Mouse (Mus musculus) MEL (cell line): ENCODE measurements around the gene Dnajc25. TPM values are rescaled to one million over a fixed set of nuclear protein-coding genes. Genes with fewer than 3 reads are reported as not detected.

Source experiments
- DNase-seq: peaks from one replicate; pipeline ENCODE4 v3.0.0; 2011; ENCODE audit warnings: low read depth, low spot score
- H3K27ac ChIP-seq: 2 replicates; pipeline ENCODE4 v1.5.1; 2012; ENCODE audit warnings: low read depth, mild to moderate bottlenecking, control low read depth, low read length, moderate library complexity; ENCODE audit not compliant: control insufficient read depth
- H3K27me3 ChIP-seq, 2 experiments: fragments of 150-350 bp in 1 of 2; sonication (generic) in 1 of 2; 2 replicates each; pipeline ENCODE4 v1.6.1; 2012; ENCODE audit warnings: low read length in 2 of 2, mild to moderate bottlenecking in 2 of 2, improper control_type of control experiment in 1 of 2, moderate library complexity in 1 of 2; ENCODE audit not compliant: insufficient read depth in 2 of 2, control insufficient read depth in 1 of 2
- H3K36me3 ChIP-seq, 2 experiments: 2 replicates each; pipeline ENCODE4 v1.6.1; 2012 to 2014; ENCODE audit warnings: low read length in 2 of 2, improper control_type of control experiment in 1 of 2, inconsistent platforms in 1 of 2, mild to moderate bottlenecking in 1 of 2; ENCODE audit not compliant: insufficient read depth in 2 of 2, control insufficient read depth in 1 of 2
- H3K4me1 ChIP-seq, 2 experiments: fragments of 150-350 bp in 1 of 2; sonication (generic) in 1 of 2; 2 replicates each; pipeline ENCODE4 v1.6.1; 2012; ENCODE audit warnings: low read length in 2 of 2, improper control_type of control experiment in 1 of 2, mild to moderate bottlenecking in 1 of 2; ENCODE audit not compliant: insufficient read depth in 2 of 2, control insufficient read depth in 1 of 2
- H3K4me3 ChIP-seq, 2 experiments: fragments of 150-350 bp in 1 of 2; sonication (generic) in 1 of 2; 2 replicates each; pipeline ENCODE4 v1.5.1; 2012; ENCODE audit warnings: low read depth in 2 of 2, low read length in 2 of 2, mild to moderate bottlenecking in 2 of 2, moderate library complexity in 2 of 2, control low read depth in 1 of 2, improper control_type of control experiment in 1 of 2; ENCODE audit not compliant: control insufficient read depth in 1 of 2, insufficient read depth in 1 of 2
- H3K79me2 ChIP-seq: 2 replicates; pipeline ENCODE4 v1.6.1; 2012; ENCODE audit warnings: mild to moderate bottlenecking, low read length, moderate library complexity; ENCODE audit not compliant: control insufficient read depth, poor library complexity, insufficient read depth
- H3K9ac ChIP-seq: 2 replicates; pipeline ENCODE4 v1.6.1; 2012; ENCODE audit warnings: low read depth, mild to moderate bottlenecking, control low read depth, low read length, moderate library complexity; ENCODE audit not compliant: control insufficient read depth, poor library complexity, severe bottlenecking
- H3K9me3 ChIP-seq: fragments of 150-350 bp; sonication (generic); replicated peaks from 2 replicates; pipeline ENCODE4 v1.6.1; 2012; ENCODE audit warnings: mild to moderate bottlenecking, low read length, improper control_type of control experiment, moderate library complexity; ENCODE audit not compliant: insufficient read depth
- BHLHE40 ChIP-seq: IDR thresholded peaks from 2 replicates; pipeline ENCODE4 v1.6.1; 2012; ENCODE audit warnings: low read depth, mild to moderate bottlenecking, inconsistent platforms, low read length, improper control_type of control experiment, borderline replicate concordance
- CHD2 ChIP-seq: IDR thresholded peaks from 2 replicates; pipeline ENCODE4 v1.6.1; 2011; ENCODE audit warnings: low read length, improper control_type of control experiment
- CTCF ChIP-seq, 3 experiments: IDR thresholded peaks in 2 of 3; conservative IDR thresholded peaks in 1 of 3; 2 replicates each; pipeline ENCODE4 v1.5.1; 2011 to 2012; ENCODE audit warnings: low read length in 3 of 3, low read depth in 2 of 3, mild to moderate bottlenecking in 2 of 3, improper control_type of control experiment in 1 of 3, inconsistent platforms in 1 of 3, mixed read lengths in 1 of 3, moderate library complexity in 1 of 3; ENCODE audit not compliant: control insufficient read depth in 1 of 3, insufficient read depth in 1 of 3, poor library complexity in 1 of 3, severe bottlenecking in 1 of 3
- E2F4 ChIP-seq: IDR thresholded peaks from 2 replicates; pipeline ENCODE4 v1.6.1; 2011; ENCODE audit warnings: low read depth, low read length, improper control_type of control experiment, borderline replicate concordance
- ELF1 ChIP-seq: IDR thresholded peaks from 2 replicates; pipeline ENCODE4 v1.6.1; 2014; ENCODE audit warnings: low read depth, mild to moderate bottlenecking, inconsistent platforms, low read length, improper control_type of control experiment, moderate library complexity
- EP300 ChIP-seq, 2 experiments: IDR thresholded peaks; 2 replicates each; pipeline ENCODE4 v1.6.1; 2011; ENCODE audit warnings: improper control_type of control experiment in 2 of 2, low read length in 2 of 2, low read depth in 1 of 2, mild to moderate bottlenecking in 1 of 2
- ETS1 ChIP-seq: IDR thresholded peaks from 2 replicates; pipeline ENCODE4 v1.6.1; 2012; ENCODE audit warnings: low read depth, mild to moderate bottlenecking, inconsistent platforms, low read length, improper control_type of control experiment, moderate library complexity
- GABPA ChIP-seq: IDR thresholded peaks from 2 replicates; pipeline ENCODE4 v1.6.1; 2012; ENCODE audit warnings: low read depth, mild to moderate bottlenecking, inconsistent platforms, low read length, improper control_type of control experiment, moderate library complexity
- GATA1 ChIP-seq: IDR thresholded peaks from 2 replicates; pipeline ENCODE4 v1.6.1; 2011; ENCODE audit warnings: low read depth, low read length, improper control_type of control experiment
- HCFC1 ChIP-seq: IDR thresholded peaks from 2 replicates; pipeline ENCODE4 v1.6.1; 2012; ENCODE audit warnings: low read depth, mild to moderate bottlenecking, inconsistent platforms, low read length, improper control_type of control experiment, moderate library complexity
- JUND ChIP-seq: IDR thresholded peaks from 2 replicates; pipeline ENCODE4 v1.6.1; 2011; ENCODE audit warnings: low read depth, mild to moderate bottlenecking, improper control_type of control experiment, low read length
- MAX ChIP-seq: IDR thresholded peaks from 2 replicates; pipeline ENCODE4 v1.6.1; 2011; ENCODE audit warnings: low read length, improper control_type of control experiment
- MAZ ChIP-seq: IDR thresholded peaks from 2 replicates; pipeline ENCODE4 v1.6.1; 2012; ENCODE audit warnings: low read depth, mild to moderate bottlenecking, inconsistent platforms, low read length, improper control_type of control experiment
- MEF2A ChIP-seq: IDR thresholded peaks from 2 replicates; pipeline ENCODE4 v1.6.1; 2014; ENCODE audit warnings: low read depth, mild to moderate bottlenecking, inconsistent platforms, low read length, improper control_type of control experiment; ENCODE audit not compliant: poor library complexity, insufficient replicate concordance, severe bottlenecking; ENCODE audit errors: extremely low read depth
- MXI1 ChIP-seq: IDR thresholded peaks from 2 replicates; pipeline ENCODE4 v1.6.1; 2011; ENCODE audit warnings: mild to moderate bottlenecking, low read depth, low read length, improper control_type of control experiment
- MYB ChIP-seq: IDR thresholded peaks from 2 replicates; pipeline ENCODE4 v1.6.1; 2011; ENCODE audit warnings: mild to moderate bottlenecking, low read depth, low read length, improper control_type of control experiment
- MYC ChIP-seq: IDR thresholded peaks from 2 replicates; pipeline ENCODE4 v1.6.1; 2011; ENCODE audit warnings: low read depth, mild to moderate bottlenecking, low read length, improper control_type of control experiment, moderate library complexity
- NELFE ChIP-seq: IDR thresholded peaks from 2 replicates; pipeline ENCODE4 v1.6.1; 2011; ENCODE audit warnings: low read depth, low read length, improper control_type of control experiment
- NRF1 ChIP-seq: IDR thresholded peaks from 2 replicates; pipeline ENCODE4 v1.6.1; 2014; ENCODE audit warnings: low read depth, mild to moderate bottlenecking, inconsistent platforms, low read length, improper control_type of control experiment, moderate library complexity; ENCODE audit not compliant: poor library complexity, insufficient read depth, severe bottlenecking
- POLR2A ChIP-seq, 2 experiments: IDR thresholded peaks; 2 replicates each; pipeline ENCODE4 v1.6.1; 2011 to 2012; ENCODE audit warnings: low read length in 2 of 2, mild to moderate bottlenecking in 2 of 2, control low read depth in 1 of 2, improper control_type of control experiment in 1 of 2, low read depth in 1 of 2, moderate library complexity in 1 of 2; ENCODE audit not compliant: control insufficient read depth in 1 of 2, insufficient read depth in 1 of 2, poor library complexity in 1 of 2
- POLR2AphosphoS2 ChIP-seq: IDR thresholded peaks from 2 replicates; pipeline ENCODE4 v1.6.1; 2011; ENCODE audit warnings: low read length, improper control_type of control experiment
- POLR2AphosphoS5 ChIP-seq: IDR thresholded peaks from 2 replicates; pipeline ENCODE4 v1.6.1; 2012; ENCODE audit warnings: low read depth, borderline replicate concordance, mild to moderate bottlenecking, inconsistent platforms, low read length, moderate library complexity, mixed read lengths
- RAD21 ChIP-seq: IDR thresholded peaks from 2 replicates; pipeline ENCODE4 v1.6.1; 2011; ENCODE audit warnings: mild to moderate bottlenecking, low read depth, low read length, improper control_type of control experiment
- RCOR1 ChIP-seq: IDR thresholded peaks from 2 replicates; pipeline ENCODE4 v1.6.1; 2012; ENCODE audit warnings: low read depth, mild to moderate bottlenecking, inconsistent platforms, low read length, improper control_type of control experiment
- SIN3A ChIP-seq: IDR thresholded peaks from 2 replicates; pipeline ENCODE4 v1.6.1; 2012; ENCODE audit warnings: low read length, improper control_type of control experiment, inconsistent platforms
- SMC3 ChIP-seq: IDR thresholded peaks from 2 replicates; pipeline ENCODE4 v1.6.1; 2011; ENCODE audit warnings: low read depth, low read length, improper control_type of control experiment
- TAL1 ChIP-seq: IDR thresholded peaks from 2 replicates; pipeline ENCODE4 v1.6.1; 2012; ENCODE audit warnings: mild to moderate bottlenecking, inconsistent platforms, low read length, moderate library complexity, mixed read lengths
- TCF12 ChIP-seq: IDR thresholded peaks from 2 replicates; pipeline ENCODE4 v1.6.1; 2014; ENCODE audit warnings: low read depth, mild to moderate bottlenecking, inconsistent platforms, low read length, improper control_type of control experiment, moderate library complexity
- USF1 ChIP-seq: IDR thresholded peaks from 2 replicates; pipeline ENCODE4 v1.6.1; 2014; ENCODE audit warnings: low read depth, mild to moderate bottlenecking, inconsistent platforms, low read length, improper control_type of control experiment, moderate library complexity
- USF2 ChIP-seq, 2 experiments: IDR thresholded peaks; 2 replicates each; pipeline ENCODE4 v1.6.1; 2011 to 2012; ENCODE audit warnings: improper control_type of control experiment in 2 of 2, low read length in 2 of 2, borderline replicate concordance in 1 of 2, inconsistent platforms in 1 of 2, low read depth in 1 of 2, mild to moderate bottlenecking in 1 of 2; ENCODE audit not compliant: insufficient read depth in 1 of 2
- ZKSCAN1 ChIP-seq: IDR thresholded peaks from 2 replicates; pipeline ENCODE4 v1.6.1; 2012; ENCODE audit warnings: low read depth, mild to moderate bottlenecking, inconsistent platforms, low read length, improper control_type of control experiment, moderate library complexity
- ZNF384 ChIP-seq: IDR thresholded peaks from 2 replicates; pipeline ENCODE4 v1.6.1; 2012; ENCODE audit warnings: low read depth, mild to moderate bottlenecking, inconsistent platforms, low read length, improper control_type of control experiment
- polyA plus RNA-seq, 2 experiments: library from polyadenylated mRNA; stranded (reverse) in 1 of 2; unstranded in 1 of 2; fragments of >175 nt in 1 of 2; fragments of >200 nt in 1 of 2; gene quantifications; 2 replicates each; pipeline versions ENCODE4 v1.2.1 to v1.2.4; 2012; ENCODE audit warnings: low replicate concordance in 2 of 2, low read depth in 1 of 2; ENCODE audit not compliant: insufficient read length in 2 of 2, insufficient read depth in 1 of 2, missing spikeins in 1 of 2
- total RNA-seq: library from RNA; depleted of rRNA; stranded (reverse); fragments of 300-350 nt; gene quantifications from 2 replicates; pipeline ENCODE4 v1.2.3, GENCODE M21; 2012

Gene Dnajc25
- total and polyA plus RNA-seq, 3 experiments, result 6.6 to 11.8 TPM; not detected in 1

GRCm38 (mm10) chr4:59035786-59036350, 41.0 kb downstream of the Dnajc25 start:
- Histone ChIP-seq H3K4me3 (peak overlapping the region; percentile 79 to 85), H3K36me3 (peaks cover 0 to 14% of the 10 kb centered on the region in 2 experiments; a peak in 2 of 4 replicates)
- DNase-seq, result peak; percentile 73

GRCm38 (mm10) chr4:59036490-59037127, 41.7 kb downstream of the Dnajc25 start:
- Histone ChIP-seq H3K27me3 (no peaks in the 10 kb centered on the region), H3K9me3 (no peaks in the 10 kb centered on the region), H3K79me2 (peaks cover 11% of the 10 kb centered on the region), H3K4me1 (peaks cover 3 to 15% of the 10 kb centered on the region in 2 experiments), H3K4me3 (peak overlapping the region; percentile 79 to 85), H3K27ac (peak overlapping the region; percentile 84), H3K36me3 (peaks cover 0 to 20% of the 10 kb centered on the region in 2 experiments; a peak in 2 of 4 replicates), H3K9ac (peak overlapping the region; percentile 85)
- DNase-seq, result peak; percentile 93
- no peak for TF ChIP-seq MXI1
- no peak for TF ChIP-seq POLR2A (IDR thresholded peaks at IDR 0.05; ENCODE audit: control insufficient read depth in 1 of 2, insufficient read depth in 1 of 2, low read depth in 1 of 2, low read length in 2 of 2, poor library complexity in 1 of 2)
- no peak for TF ChIP-seq TAL1
- TF ChIP-seq CHD2, result no peak
- no peak for TF ChIP-seq NELFE
- no peak for TF ChIP-seq ZNF384
- no peak for TF ChIP-seq USF1
- peak; percentile 73 for TF ChIP-seq SMC3
- no peak for TF ChIP-seq TCF12
- TF ChIP-seq MYC, result no peak; the same call in 1 of the 2 replicates
- no peak for TF ChIP-seq MEF2A
- TF ChIP-seq GATA1, result no peak
- no peak for TF ChIP-seq POLR2AphosphoS5
- no peak for TF ChIP-seq POLR2AphosphoS2
- TF ChIP-seq ELF1, result no peak
- TF ChIP-seq MYB, result no peak
- TF ChIP-seq SIN3A, result peak; percentile 68; the same call in 1 of the 2 replicates
- TF ChIP-seq NRF1, result no peak
- TF ChIP-seq ETS1, result no peak
- no peak for TF ChIP-seq MAX
- peak; percentile 69 for TF ChIP-seq RAD21
- no peak for TF ChIP-seq GABPA
- peak; percentile 76 to 89 (median 76) for TF ChIP-seq CTCF (IDR thresholded peaks at IDR 0.05 in 2 of 3, conservative IDR thresholded peaks at IDR 0.05 in 1 of 3; ENCODE audit: control insufficient read depth in 1 of 3, insufficient read depth in 1 of 3, low read depth in 2 of 3, low read length in 3 of 3, poor library complexity in 1 of 3, severe bottlenecking in 1 of 3)
- TF ChIP-seq E2F4, result no peak
- no peak for TF ChIP-seq BHLHE40
- 0 out of 2 replicates have a peak, but pooled peaks have one; percentile 49 for TF ChIP-seq JUND
- no peak for TF ChIP-seq USF2 (IDR thresholded peaks at IDR 0.05; ENCODE audit: borderline replicate concordance in 1 of 2, insufficient read depth in 1 of 2, low read depth in 1 of 2, low read length in 2 of 2)
- TF ChIP-seq RCOR1, result peak; percentile 66; the same call in 1 of the 2 replicates

More at GRCm38 (mm10) chr4:59035786-59036350, 41.0 kb downstream of the Dnajc25 start:
- TF ChIP-seq EP300 (IDR thresholded peaks at IDR 0.05; ENCODE audit: low read depth in 1 of 2, low read length in 2 of 2) (0 out of 4 replicates have a peak, but pooled peaks of 1 of the 2 experiments have one; percentile 33), HCFC1 (0 out of 2 replicates have a peak, but pooled peaks have one; percentile 18), ZKSCAN1 (no peak), MAX (0 out of 2 replicates have a peak, but pooled peaks have one; percentile 28), MAZ (0 out of 2 replicates have a peak, but pooled peaks have one; percentile 64)
- Histone ChIP-seq H3K27me3 (no peaks in the 10 kb centered on the region), H3K79me2 (peaks cover 11% of the 10 kb centered on the region), H3K9me3 (no peaks in the 10 kb centered on the region), H3K27ac (peak overlapping the region; percentile 63), H3K9ac (peak overlapping the region; percentile 85), H3K4me1 (peaks cover 3 to 13% of the 10 kb centered on the region in 2 experiments)
